Mouse (Mus musculus) MEL (cell line): ENCODE data around the gene Rgmb.

Experiments
- CTCF ChIP-seq, 3 experiments: IDR thresholded peaks in 2 of 3; conservative IDR thresholded peaks in 1 of 3; 2 replicates each; pipeline ENCODE4 v1.5.1; 2011 to 2012; ENCODE audit warnings: low read length in 3 of 3, low read depth in 2 of 3, mild to moderate bottlenecking in 2 of 3, improper control_type of control experiment in 1 of 3, inconsistent platforms in 1 of 3, mixed read lengths in 1 of 3, moderate library complexity in 1 of 3; ENCODE audit not compliant: control insufficient read depth in 1 of 3, insufficient read depth in 1 of 3, poor library complexity in 1 of 3, severe bottlenecking in 1 of 3
- EP300 ChIP-seq, 2 experiments: IDR thresholded peaks; 2 replicates each; pipeline ENCODE4 v1.6.1; 2011; ENCODE audit warnings: improper control_type of control experiment in 2 of 2, low read length in 2 of 2, low read depth in 1 of 2, mild to moderate bottlenecking in 1 of 2
- KAT2A ChIP-seq: conservative IDR thresholded peaks from 2 replicates; pipeline ENCODE4 v1.6.1; 2012; ENCODE audit warnings: low read depth, low read length, improper control_type of control experiment, inconsistent platforms
- NELFE ChIP-seq: IDR thresholded peaks from 2 replicates; pipeline ENCODE4 v1.6.1; 2011; ENCODE audit warnings: low read depth, low read length, improper control_type of control experiment
- USF1 ChIP-seq: IDR thresholded peaks from 2 replicates; pipeline ENCODE4 v1.6.1; 2014; ENCODE audit warnings: low read depth, mild to moderate bottlenecking, inconsistent platforms, low read length, improper control_type of control experiment, moderate library complexity

GRCm38 (mm10) chr17:15872093-15872492 lies 41.3 kb upstream of the Rgmb start:
- TF ChIP-seq USF1 = no peak
- TF ChIP-seq KAT2A = no peak
- TF ChIP-seq NELFE = no peak
- no peak for TF ChIP-seq EP300 (IDR thresholded peaks at IDR 0.05; ENCODE audit: low read depth in 1 of 2, low read length in 2 of 2)
- no peak for TF ChIP-seq CTCF (IDR thresholded peaks at IDR 0.05 in 2 of 3, conservative IDR thresholded peaks at IDR 0.05 in 1 of 3; ENCODE audit: control insufficient read depth in 1 of 3, insufficient read depth in 1 of 3, low read depth in 2 of 3, low read length in 3 of 3, poor library complexity in 1 of 3, severe bottlenecking in 1 of 3)
